Mouse (Mus musculus): ENCODE data around the gene Alkbh2. TPM values are rescaled to one million over a fixed set of nuclear protein-coding genes. Genes with fewer than 3 reads are reported as not detected.
A peak's percentile ranks its signal among the peaks of the same experiment; 100 is the strongest.

Alkbh2 gene
- polyA plus RNA-seq, 1 experiment from 2014 or later: 13.1 TPM

GRCm38 (mm10) chr5:114152359-114153092, 24.5 kb upstream of the Alkbh2 start:
- H3K36me3 ChIP-seq (ENCODE audit: control insufficient read depth, insufficient read depth, low read length): no peaks in the 10 kb centered on the region
- DNase-seq (ENCODE audit: low spot score) (no peak), ATAC-seq (ENCODE audit: insufficient read depth, low FRiP score, low TSS enrichment) (no peak)
- no peak overlapping the region for H3K9ac ChIP-seq (ENCODE audit: low read length)
- 85% methylated on average over 12 of the region's 12 CpGs for WGBS
- H3K4me1 ChIP-seq (ENCODE audit: control insufficient read depth, insufficient read depth, low read length): no peaks in the 10 kb centered on the region
- H3K9me3 ChIP-seq (ENCODE audit: control insufficient read depth, low read length): no peaks in the 10 kb centered on the region
- H3K4me3 ChIP-seq (ENCODE audit: low read depth, low read length): no peak overlapping the region
- H3K4me2 ChIP-seq (ENCODE audit: low read depth): no peak overlapping the region
- no peaks in the 10 kb centered on the region for H3K27me3 ChIP-seq (ENCODE audit: control insufficient read depth, insufficient read depth, low read length)
- no peak overlapping the region for H3K27ac ChIP-seq (ENCODE audit: low read depth, low read length)

- H3K27ac ChIP-seq (ENCODE audit: low read depth, low read length): no peak overlapping the region
- WGBS: 85% methylated on average over 14 of the region's 14 CpGs
- H3K9me3 ChIP-seq (ENCODE audit: control insufficient read depth, low read length): no peaks in the 10 kb centered on the region
- H3K4me2 ChIP-seq (ENCODE audit: low read depth): no peak overlapping the region
- no peak overlapping the region for H3K9ac ChIP-seq (ENCODE audit: low read length)
- no peaks in the 10 kb centered on the region for H3K27me3 ChIP-seq (ENCODE audit: control insufficient read depth, insufficient read depth, low read length)
- ATAC-seq (ENCODE audit: insufficient read depth, low FRiP score, low TSS enrichment) (no peak), DNase-seq (ENCODE audit: low spot score) (no peak)
- no peak overlapping the region for H3K4me3 ChIP-seq (ENCODE audit: low read depth, low read length)
- no peaks in the 10 kb centered on the region for H3K36me3 ChIP-seq (ENCODE audit: control insufficient read depth, insufficient read depth, low read length)
- no peaks in the 10 kb centered on the region for H3K4me1 ChIP-seq (ENCODE audit: control insufficient read depth, insufficient read depth, low read length)
Measured at GRCm38 (mm10) chr5:114147043-114147972, 19.3 kb upstream of the Alkbh2 start.

- H3K4me3 ChIP-seq (ENCODE audit: low read depth, low read length): no peak within 1 kb of the TSS
- no peaks in the 10 kb centered on the region for H3K4me1 ChIP-seq (ENCODE audit: control insufficient read depth, insufficient read depth, low read length)
- WGBS: 53% methylated on average over 19 of the region's 19 CpGs
- no peaks in the 10 kb centered on the region for H3K9me3 ChIP-seq (ENCODE audit: control insufficient read depth, low read length)
- no peak within 1 kb of the TSS for H3K27ac ChIP-seq (ENCODE audit: low read depth, low read length)
- no peaks in the 10 kb centered on the region for H3K27me3 ChIP-seq (ENCODE audit: control insufficient read depth, insufficient read depth, low read length)
- H3K4me2 ChIP-seq (ENCODE audit: low read depth): no peak within 1 kb of the TSS
- H3K36me3 ChIP-seq (ENCODE audit: control insufficient read depth, insufficient read depth, low read length): no peaks in the 10 kb centered on the region
- DNase-seq (ENCODE audit: low spot score): no peak
- no peak for ATAC-seq (ENCODE audit: insufficient read depth, low FRiP score, low TSS enrichment)
- no peak within 1 kb of the TSS for H3K9ac ChIP-seq (ENCODE audit: low read length)
Measured at GRCm38 (mm10) chr5:114146028-114146888, 18.2 kb upstream of the Alkbh2 start, which contains the start of gene Acacb. Gene Acacb (plus strand): TSS chr5:114146535.

GRCm38 (mm10) chr5:114139175-114139574, 11.2 kb upstream of the Alkbh2 start:
- Histone ChIP-seq H3K27ac (ENCODE audit: low read depth, low read length) (no peak overlapping the region), H3K4me2 (ENCODE audit: low read depth) (no peak overlapping the region)

GRCm38 (mm10) chr5:114138277-114139164, 10.5 kb upstream of the Alkbh2 start:
- DNase-seq (ENCODE audit: low spot score) (no peak), ATAC-seq (ENCODE audit: insufficient read depth, low FRiP score, low TSS enrichment) (no peak)
- Histone ChIP-seq H3K27ac (ENCODE audit: low read depth, low read length) (no peak overlapping the region), H3K4me3 (ENCODE audit: low read depth, low read length) (no peak overlapping the region), H3K4me1 (ENCODE audit: control insufficient read depth, insufficient read depth, low read length) (0 out of 2 replicates have a peak, but pooled peaks cover 2% of the 10 kb centered on the region), H3K9ac (ENCODE audit: low read length) (no peak overlapping the region), H3K9me3 (ENCODE audit: control insufficient read depth, low read length) (no peaks in the 10 kb centered on the region), H3K36me3 (ENCODE audit: control insufficient read depth, insufficient read depth, low read length) (no peaks in the 10 kb centered on the region; the same call in 1 of the 2 replicates), H3K4me2 (ENCODE audit: low read depth) (no peak overlapping the region), H3K27me3 (ENCODE audit: control insufficient read depth, insufficient read depth, low read length) (no peaks in the 10 kb centered on the region)
- WGBS: 75% methylated on average over 21 of the region's 21 CpGs

More at GRCm38 (mm10) chr5:114139175-114139574, 11.2 kb upstream of the Alkbh2 start:
- H3K4me3 ChIP-seq (ENCODE audit: low read depth, low read length): no peak overlapping the region
- H3K4me1 ChIP-seq (ENCODE audit: control insufficient read depth, insufficient read depth, low read length): 0 out of 2 replicates have a peak, but pooled peaks cover 2% of the 10 kb centered on the region
- no peak overlapping the region for H3K9ac ChIP-seq (ENCODE audit: low read length)
- DNase-seq (ENCODE audit: low spot score): peak; percentile 65
- ATAC-seq (ENCODE audit: insufficient read depth, low FRiP score, low TSS enrichment): peak; percentile 63; the same call in 1 of the 2 replicates
- H3K36me3 ChIP-seq (ENCODE audit: control insufficient read depth, insufficient read depth, low read length): no peaks in the 10 kb centered on the region; the same call in 1 of the 2 replicates
- 31% methylated on average over 9 of the region's 9 CpGs for WGBS
- H3K9me3 ChIP-seq (ENCODE audit: control insufficient read depth, low read length): no peaks in the 10 kb centered on the region
- no peaks in the 10 kb centered on the region for H3K27me3 ChIP-seq (ENCODE audit: control insufficient read depth, insufficient read depth, low read length)

GRCm38 (mm10) chr5:114137481-114138276, 9.7 kb upstream of the Alkbh2 start:
- no peaks in the 10 kb centered on the region; the same call in 1 of the 2 replicates for H3K36me3 ChIP-seq (ENCODE audit: control insufficient read depth, insufficient read depth, low read length)
- no peak overlapping the region for H3K27ac ChIP-seq (ENCODE audit: low read depth, low read length)
- H3K9ac ChIP-seq (ENCODE audit: low read length): no peak overlapping the region
- H3K4me3 ChIP-seq (ENCODE audit: low read depth, low read length): no peak overlapping the region
- no peaks in the 10 kb centered on the region for H3K9me3 ChIP-seq (ENCODE audit: control insufficient read depth, low read length)
- H3K4me1 ChIP-seq (ENCODE audit: control insufficient read depth, insufficient read depth, low read length): peaks cover 2% of the 10 kb centered on the region; the same call in 1 of the 2 replicates
- no peaks in the 10 kb centered on the region for H3K27me3 ChIP-seq (ENCODE audit: control insufficient read depth, insufficient read depth, low read length)
- WGBS: 92% methylated on average over 15 of the region's 15 CpGs
- no peak for ATAC-seq (ENCODE audit: insufficient read depth, low FRiP score, low TSS enrichment)
- H3K4me2 ChIP-seq (ENCODE audit: low read depth): no peak overlapping the region
- no peak for DNase-seq (ENCODE audit: low spot score)

- Histone ChIP-seq H3K4me1 (ENCODE audit: control insufficient read depth, insufficient read depth, low read length) (peaks cover 6% of the 10 kb centered on the region; the same call in 1 of the 2 replicates), H3K9ac (ENCODE audit: low read length) (no peak overlapping the region), H3K36me3 (ENCODE audit: control insufficient read depth, insufficient read depth, low read length) (no peaks in the 10 kb centered on the region; the same call in 1 of the 2 replicates), H3K4me3 (ENCODE audit: low read depth, low read length) (no peak overlapping the region), H3K27me3 (ENCODE audit: control insufficient read depth, insufficient read depth, low read length) (no peaks in the 10 kb centered on the region), H3K4me2 (ENCODE audit: low read depth) (no peak overlapping the region), H3K27ac (ENCODE audit: low read depth, low read length) (no peak overlapping the region), H3K9me3 (ENCODE audit: control insufficient read depth, low read length) (no peaks in the 10 kb centered on the region)
- no peak for ATAC-seq (ENCODE audit: insufficient read depth, low FRiP score, low TSS enrichment)
- DNase-seq (ENCODE audit: low spot score): no peak
- WGBS: 93% methylated on average over 10 of the region's 10 CpGs
Measured at GRCm38 (mm10) chr5:114135516-114135915, 7.5 kb upstream of the Alkbh2 start.
